Mouse (Mus musculus) kidney, postnatal 0 days (tissue): ENCODE results near the gene Ccdc81. TPM values are rescaled to one million over a fixed set of nuclear protein-coding genes. Genes with fewer than 3 reads are reported as not detected.

ENCODE experiments used
- ATAC-seq: fragments of 200-750 bp; cut with Nextera tagmentation; replicated peaks from 2 replicates; pipeline ENCODE4 v1.8.0; 2017; ENCODE audit warnings: low read depth, moderate number of reproducible peaks, moderate TSS enrichment, moderate library complexity; ENCODE audit not compliant: low FRiP score
- DNase-seq: peaks from one replicate; pipeline ENCODE4 v3.0.0-alpha.2; 2016; ENCODE audit warnings: low spot score
- H3K27ac ChIP-seq: fragments of 300-500 bp; sonication (generic); 2 replicates; pipeline ENCODE4 v1.5.1; 2014; ENCODE audit warnings: mild to moderate bottlenecking
- H3K27me3 ChIP-seq: fragments of 300-500 bp; sonication (generic); 2 replicates; pipeline ENCODE4 v1.6.1; 2014; ENCODE audit warnings: low read length, mixed read lengths; ENCODE audit not compliant: insufficient read depth
- H3K36me3 ChIP-seq: fragments of 300-500 bp; sonication (generic); 2 replicates; pipeline ENCODE4 v1.6.1; 2014; ENCODE audit warnings: low read length, mixed read lengths; ENCODE audit not compliant: insufficient read depth
- H3K4me1 ChIP-seq: fragments of 300-500 bp; sonication (generic); replicated peaks from 2 replicates; pipeline ENCODE4 v1.6.1; 2014; ENCODE audit warnings: antibody characterized with exemption, low read length, mixed read lengths; ENCODE audit not compliant: insufficient read depth
- H3K4me2 ChIP-seq: fragments of 300-500 bp; sonication (generic); 2 replicates; pipeline ENCODE4 v1.6.1; 2014; ENCODE audit warnings: mild to moderate bottlenecking, low read length, moderate library complexity, mixed read lengths
- H3K4me3 ChIP-seq: fragments of 300-500 bp; sonication (generic); replicated peaks from 2 replicates; pipeline ENCODE4 v1.5.1; 2014; ENCODE audit warnings: low read depth, low read length
- H3K9ac ChIP-seq: fragments of 300-500 bp; sonication (generic); 2 replicates; pipeline ENCODE4 v1.6.1; 2014; ENCODE audit warnings: low read depth, low read length
- H3K9me3 ChIP-seq: fragments of 300-500 bp; sonication (generic); replicated peaks from 2 replicates; pipeline ENCODE4 v1.6.1; 2016; ENCODE audit warnings: low read length, inconsistent platforms, mixed read lengths
- CTCF ChIP-seq: IDR thresholded peaks from 2 replicates; pipeline ENCODE4 v1.5.1; 2016; ENCODE audit warnings: antibody characterized with exemption, low read depth, mild to moderate bottlenecking, moderate library complexity
- WGBS: fragments of 180-500 bp; shearing (Covaris S2); extraction: QIAGEN DNeasy Blood & Tissue Kit; methylation state at CpG from one replicate; pipeline ENCODE4 v1.1.7; 2014; 5-methylcytosine and 5-hydroxymethylcytosine counted together
- polyA plus RNA-seq: library from polyadenylated mRNA; unstranded; fragments of >200 nt; fragmentation: Nextera tagmentation; extraction: Ambion mirVana; gene quantifications from 2 replicates; pipeline ENCODE4 v1.2.1, GENCODE M21; 2015

The Ccdc81 gene
- polyA plus RNA-seq, 1 experiment from 2014 or later: 0.21 TPM

DNA sequence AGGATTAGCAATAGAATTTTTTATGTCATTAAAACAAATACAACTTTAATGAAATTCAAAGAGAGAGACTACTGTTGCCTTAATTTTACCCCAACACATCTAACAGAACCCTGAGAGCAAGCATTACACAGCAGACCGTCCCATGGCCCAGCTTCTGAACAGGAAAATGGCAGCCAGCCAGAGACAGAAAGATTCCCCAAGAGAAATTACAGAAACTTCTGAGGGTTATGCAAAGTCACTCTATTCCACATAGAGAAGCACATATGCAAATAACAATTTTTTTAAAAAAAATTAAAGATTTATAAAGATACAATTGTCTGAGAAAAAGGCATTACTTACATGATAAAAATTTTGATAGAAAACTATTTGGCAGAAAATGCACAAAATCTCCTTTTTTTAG lies 23.7 kb downstream of the Ccdc81 start:
- DNase-seq: no peak
- H3K9me3 ChIP-seq: no peaks in the 10 kb centered on the region
- H3K36me3 ChIP-seq: no peaks in the 10 kb centered on the region
- no peak overlapping the region for H3K9ac ChIP-seq
- ATAC-seq: no peak
- WGBS: 50% methylated on average over 1 of the region's 1 CpGs
- no peaks in the 10 kb centered on the region for H3K27me3 ChIP-seq
- no peak for TF ChIP-seq CTCF
- H3K4me3 ChIP-seq: no peak overlapping the region
- no peak overlapping the region for H3K27ac ChIP-seq
- H3K4me2 ChIP-seq: no peak overlapping the region
- H3K4me1 ChIP-seq: no peaks in the 10 kb centered on the region

DNA sequence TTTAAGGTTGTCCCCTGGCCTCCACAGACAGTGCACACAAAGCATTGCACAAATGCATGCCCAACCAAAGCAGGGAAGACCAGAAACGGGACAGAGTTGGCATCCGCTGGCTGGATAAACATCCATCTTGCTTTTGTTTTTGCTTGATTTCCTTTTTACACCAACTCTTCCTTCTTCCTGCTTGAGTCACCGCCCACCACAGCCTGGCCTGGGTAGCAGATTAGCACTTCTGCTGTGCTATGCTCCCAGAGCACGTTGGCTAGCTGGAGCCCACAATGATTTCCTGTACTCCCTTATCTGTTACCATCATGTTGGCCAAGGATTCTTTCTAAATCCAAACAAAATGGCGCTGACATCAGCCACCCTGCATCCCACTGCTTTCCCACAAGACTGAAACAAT lies 36.2 kb downstream of the Ccdc81 start:
- ATAC-seq (no peak), DNase-seq (no peak)
- WGBS: 78% methylated on average over 5 of the region's 5 CpGs
- no peak for TF ChIP-seq CTCF
- Histone ChIP-seq H3K4me2 (no peak overlapping the region), H3K9me3 (no peaks in the 10 kb centered on the region), H3K9ac (no peak overlapping the region), H3K27me3 (no peaks in the 10 kb centered on the region), H3K4me3 (no peak overlapping the region), H3K36me3 (no peaks in the 10 kb centered on the region), H3K4me1 (no peaks in the 10 kb centered on the region), H3K27ac (no peak overlapping the region)

DNA sequence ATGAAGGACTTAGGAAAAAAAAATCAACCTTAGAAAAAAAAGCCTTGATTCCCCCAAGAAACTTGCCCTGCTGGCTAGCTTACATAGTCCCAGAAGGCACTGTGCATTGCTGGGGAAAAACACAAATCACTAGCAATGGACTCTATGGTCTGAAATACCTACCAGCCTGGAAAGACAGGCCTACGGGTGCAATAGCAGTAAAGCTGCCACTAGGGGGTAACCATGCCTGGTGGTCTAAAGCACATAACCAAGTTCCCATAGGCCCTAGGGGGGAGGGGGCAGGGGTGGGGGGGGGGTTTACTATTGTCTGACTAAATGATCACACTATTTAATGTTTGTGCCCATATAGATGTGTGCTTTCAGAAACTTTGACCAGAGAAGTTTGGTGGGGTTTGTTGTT lies 38.7 kb downstream of the Ccdc81 start:
- Histone ChIP-seq H3K4me1 (no peaks in the 10 kb centered on the region), H3K4me3 (no peak overlapping the region), H3K9ac (no peak overlapping the region), H3K27ac (no peak overlapping the region), H3K27me3 (no peaks in the 10 kb centered on the region), H3K9me3 (no peaks in the 10 kb centered on the region), H3K4me2 (no peak overlapping the region), H3K36me3 (no peaks in the 10 kb centered on the region)
- 100% methylated on average over 1 of the region's 1 CpGs for WGBS
- DNase-seq (no peak), ATAC-seq (no peak)
- no peak for TF ChIP-seq CTCF

DNA sequence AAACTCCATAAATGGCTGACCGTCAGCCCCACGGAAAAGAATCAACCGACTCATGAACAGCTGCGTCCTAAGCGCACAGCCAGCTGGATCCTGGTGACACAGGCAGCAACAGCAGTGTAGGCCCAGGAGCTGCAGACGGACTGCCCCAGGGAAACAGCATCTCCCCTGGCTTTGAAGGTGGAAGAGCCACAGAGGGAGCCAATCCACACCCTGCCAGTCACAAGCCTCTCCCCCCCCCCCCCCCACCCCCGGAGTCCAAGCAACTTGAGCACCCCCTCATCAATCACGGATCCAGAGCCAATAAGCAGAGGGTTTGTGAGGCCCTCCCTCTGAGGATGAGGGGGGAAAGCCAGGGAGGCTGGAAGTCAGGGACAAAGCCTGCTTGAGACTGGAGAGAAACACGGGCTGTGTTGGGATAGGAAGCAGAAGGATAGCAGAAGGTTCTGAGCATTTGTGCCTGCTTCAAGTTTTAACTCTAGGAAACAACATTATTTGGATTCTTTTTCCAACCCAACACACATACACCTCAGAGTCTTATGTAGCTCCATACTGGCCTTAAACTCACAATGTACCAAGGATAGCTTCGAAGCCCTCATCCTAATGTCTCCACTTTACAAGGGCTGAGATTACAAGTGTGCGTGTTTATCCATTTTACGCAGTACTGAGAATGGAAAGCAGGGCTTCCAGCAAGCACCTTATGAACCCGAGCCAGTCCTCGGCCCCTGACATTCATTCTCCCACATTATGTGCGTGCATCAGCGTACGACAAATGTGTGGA lies 46.8 kb downstream of the Ccdc81 start:
- 59% methylated on average over 17 of the region's 17 CpGs for WGBS
- H3K4me1 ChIP-seq: no peaks in the 10 kb centered on the region
- no peak overlapping the region for H3K27ac ChIP-seq
- H3K36me3 ChIP-seq: no peaks in the 10 kb centered on the region
- H3K4me2 ChIP-seq: no peak overlapping the region
- H3K27me3 ChIP-seq: no peaks in the 10 kb centered on the region
- H3K4me3 ChIP-seq: no peak overlapping the region
- H3K9me3 ChIP-seq: no peaks in the 10 kb centered on the region
- DNase-seq (no peak), ATAC-seq (no peak)
- H3K9ac ChIP-seq: no peak overlapping the region
- TF ChIP-seq CTCF: no peak

DNA sequence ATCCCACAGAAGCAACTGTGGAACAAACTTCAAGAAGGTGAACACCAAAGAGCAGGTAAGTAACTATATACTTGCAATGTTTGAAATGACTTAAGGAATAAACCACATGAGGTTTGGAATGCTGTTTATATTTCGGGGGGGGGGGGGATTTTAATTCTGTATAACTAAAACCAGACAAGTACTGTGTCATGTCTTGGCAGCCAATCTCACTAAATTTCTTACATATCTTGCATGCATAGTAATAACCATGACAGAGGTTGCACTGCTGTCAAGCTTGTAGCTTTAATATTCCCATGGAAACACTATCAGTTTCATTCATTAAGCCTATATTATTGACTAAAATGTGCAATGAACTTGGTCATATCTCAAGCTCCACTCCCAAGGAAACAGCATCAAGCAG lies 48.2 kb downstream of the Ccdc81 start:
- 63% methylated on average over 1 of the region's 1 CpGs for WGBS
- ATAC-seq: no peak
- Histone ChIP-seq H3K4me3 (no peak overlapping the region), H3K27me3 (no peaks in the 10 kb centered on the region), H3K4me1 (no peaks in the 10 kb centered on the region), H3K27ac (no peak overlapping the region), H3K4me2 (no peak overlapping the region), H3K9ac (no peak overlapping the region), H3K36me3 (no peaks in the 10 kb centered on the region), H3K9me3 (no peaks in the 10 kb centered on the region)
- no peak for DNase-seq
- TF ChIP-seq CTCF: no peak

DNA sequence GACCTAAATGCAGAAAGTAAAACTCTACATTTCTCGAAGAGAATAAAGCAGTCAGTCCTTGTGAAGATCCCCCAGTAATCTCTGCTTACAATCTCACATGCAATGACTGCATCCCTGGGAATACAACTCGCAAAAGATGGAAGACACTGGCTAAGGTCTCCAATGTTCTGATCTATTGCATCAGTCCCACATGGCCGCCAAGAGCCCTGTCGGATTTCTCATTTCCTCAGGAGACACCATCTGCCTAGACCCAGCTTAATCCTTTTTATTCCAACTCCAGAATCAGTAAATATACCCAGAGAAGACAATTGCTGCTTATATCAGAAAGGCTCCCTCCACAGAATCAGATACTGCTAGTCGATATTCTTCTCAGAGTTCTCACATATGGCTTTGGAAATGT lies 50.3 kb downstream of the Ccdc81 start:
- no peaks in the 10 kb centered on the region for H3K9me3 ChIP-seq
- no peak overlapping the region for H3K4me3 ChIP-seq
- no peaks in the 10 kb centered on the region for H3K36me3 ChIP-seq
- TF ChIP-seq CTCF: no peak
- DNase-seq (no peak), ATAC-seq (no peak)
- no peak overlapping the region for H3K4me2 ChIP-seq
- 81% methylated on average over 5 of the region's 5 CpGs for WGBS
- no peak overlapping the region for H3K27ac ChIP-seq
- no peaks in the 10 kb centered on the region for H3K27me3 ChIP-seq
- H3K4me1 ChIP-seq: no peaks in the 10 kb centered on the region
- H3K9ac ChIP-seq: no peak overlapping the region
